Mouse (Mus musculus): ENCODE data around the gene 5830473C10Rik. TPM values are rescaled to one million over a fixed set of nuclear protein-coding genes. Genes with fewer than 3 reads are reported as not detected.
A peak's percentile ranks its signal among the peaks of the same experiment; 100 is the strongest.

Gene 5830473C10Rik
- polyA plus RNA-seq, 1 experiment from 2014 or later, result 0.10 TPM

DNA sequence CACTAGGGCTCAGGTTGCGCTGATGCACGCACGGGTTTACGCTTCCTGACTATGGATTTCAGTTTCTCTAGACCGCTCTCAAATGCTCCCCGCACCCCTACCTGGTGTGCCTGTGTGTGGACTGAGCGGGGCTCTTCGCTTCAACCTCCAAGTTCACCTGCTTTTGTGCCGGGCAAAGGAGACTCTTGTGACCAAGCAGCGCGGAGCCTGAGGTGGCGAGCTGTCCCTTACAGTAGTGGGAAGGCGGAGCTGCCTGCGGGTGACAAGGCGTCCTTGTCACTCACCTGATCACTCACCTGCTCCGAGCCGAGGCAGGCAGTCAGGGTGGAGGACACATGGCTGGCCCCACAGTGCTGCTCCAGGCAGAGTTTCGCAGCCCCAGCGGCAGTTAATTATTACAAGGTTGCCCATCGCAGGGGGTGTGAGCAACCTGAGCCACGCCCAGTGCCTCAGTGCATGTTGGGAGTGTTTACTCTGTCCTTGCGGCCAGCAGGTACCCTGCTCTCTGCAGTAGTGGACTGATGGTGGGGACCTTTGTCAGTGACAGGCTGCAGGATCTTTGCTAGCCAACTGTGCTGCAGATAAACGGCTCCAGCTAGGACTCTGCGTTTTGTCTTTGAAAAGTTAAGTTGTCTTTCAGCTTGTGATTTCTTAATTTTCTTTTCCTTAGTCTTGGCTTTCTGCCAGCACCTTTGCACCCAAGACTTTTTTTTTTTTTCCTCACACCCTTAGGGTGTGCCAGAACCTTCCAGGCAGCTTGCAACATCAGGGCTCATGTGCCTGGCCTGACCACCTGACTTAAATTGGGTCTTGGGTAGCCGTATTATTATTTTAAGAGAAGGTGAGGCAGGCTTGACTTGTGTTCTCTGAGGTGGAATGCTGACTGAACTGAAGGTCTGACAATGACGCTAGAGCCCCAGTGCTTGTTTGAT, 79.6 kb downstream of the 5830473C10Rik start, which contains the start of gene Rassf6:
Gene Rassf6, minus strand, starts transcription at position 372 of the 932 bp plus-strand sequence.
- H3K4me3 ChIP-seq, result peak within 1 kb of the TSS; percentile 53
- H3K36me3 ChIP-seq, result no peaks in the 10 kb centered on the region
- H3K27ac ChIP-seq, result no peak within 1 kb of the TSS
- no peak for DNase-seq (ENCODE audit: low spot score)
- H3K4me1 ChIP-seq (replicated peaks), result peaks cover 7% of the 10 kb centered on the region
- 0 out of 2 replicates have a peak, but pooled peaks cover 8% of the 10 kb centered on the region for H3K27me3 ChIP-seq (ENCODE audit: insufficient read depth, poor library complexity, severe bottlenecking)
- H3K9me3 ChIP-seq, result no peaks in the 10 kb centered on the region
- WGBS, result 12% methylated on average over 26 of the region's 26 CpGs

DNA sequence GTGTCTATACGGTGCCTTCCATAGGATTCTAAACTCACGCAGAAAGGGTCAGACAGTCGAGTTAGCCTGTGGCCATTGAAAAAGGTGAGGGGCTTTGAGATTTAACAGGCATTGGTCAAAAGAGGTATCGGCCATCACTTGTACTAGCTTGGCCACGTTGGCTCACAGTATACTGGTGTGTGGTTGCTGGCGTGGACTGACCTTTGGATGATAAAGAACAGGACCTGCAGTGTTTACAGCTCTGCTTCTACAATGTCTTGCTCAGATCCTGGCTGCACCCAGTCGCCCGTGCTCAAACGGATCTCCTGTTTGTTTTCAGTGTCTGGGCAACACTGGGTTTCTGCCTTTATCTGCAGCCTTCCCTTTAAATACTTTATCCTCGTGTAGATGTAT, 80.3 kb downstream of the 5830473C10Rik start:
- Histone ChIP-seq H3K36me3 (no peaks in the 10 kb centered on the region), H3K4me1 (replicated peaks) (peaks cover 7% of the 10 kb centered on the region), H3K27me3 (ENCODE audit: insufficient read depth, poor library complexity, severe bottlenecking) (0 out of 2 replicates have a peak, but pooled peaks cover 8% of the 10 kb centered on the region), H3K9me3 (no peaks in the 10 kb centered on the region), H3K27ac (no peak overlapping the region), H3K4me3 (no peak overlapping the region)
- 81% methylated on average over 10 of the region's 10 CpGs for WGBS
- DNase-seq (ENCODE audit: low spot score), result no peak

DNA sequence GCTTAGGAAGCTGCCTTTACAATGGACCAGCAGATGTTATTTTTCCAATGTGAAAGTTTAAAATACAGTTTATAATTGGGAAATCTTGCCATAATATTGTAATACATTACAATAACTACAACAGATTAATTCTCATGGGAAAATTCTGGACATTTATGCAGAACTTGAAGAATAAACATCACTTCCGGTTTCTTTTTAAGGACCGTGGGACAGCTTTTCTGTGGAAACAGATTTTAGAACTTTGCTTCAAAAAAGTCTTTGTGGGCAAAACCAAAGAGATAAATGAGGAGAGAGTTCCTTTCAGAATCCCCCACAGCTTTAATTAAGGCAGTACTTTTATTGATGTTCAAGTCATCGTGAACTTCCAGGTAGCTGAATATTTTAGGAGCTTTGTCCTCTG, 84.7 kb downstream of the 5830473C10Rik start:
- DNase-seq (ENCODE audit: low spot score), result no peak
- H3K27ac ChIP-seq, result no peak overlapping the region

DNA sequence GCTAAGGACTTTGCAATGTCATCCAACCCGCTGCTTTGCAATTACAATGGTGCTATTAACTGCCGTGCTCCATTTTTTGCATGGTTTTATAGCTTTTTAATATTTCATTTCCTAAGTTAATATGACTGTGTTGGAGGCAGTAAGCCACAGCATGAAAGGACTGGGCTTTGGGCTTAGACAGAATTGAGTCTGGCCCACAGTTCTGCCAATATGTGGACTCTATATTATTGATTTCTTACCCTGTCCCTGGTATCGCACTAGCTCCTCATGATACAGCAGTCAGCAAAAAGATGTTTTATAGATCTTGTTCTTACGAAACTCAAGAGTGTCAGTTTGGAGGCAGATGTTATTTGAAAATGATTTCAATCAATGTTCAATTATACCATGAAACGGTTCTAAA, 85.5 kb downstream of the 5830473C10Rik start:
- WGBS, result 91% methylated on average over 5 of the region's 5 CpGs
- Histone ChIP-seq H3K4me1 (replicated peaks) (no peaks in the 10 kb centered on the region; the same call in 1 of the 2 replicates), H3K27me3 (ENCODE audit: insufficient read depth, poor library complexity, severe bottlenecking) (no peaks in the 10 kb centered on the region), H3K36me3 (no peaks in the 10 kb centered on the region), H3K4me3 (no peak overlapping the region), H3K9me3 (no peaks in the 10 kb centered on the region), H3K27ac (no peak overlapping the region)
- no peak for DNase-seq (ENCODE audit: low spot score)

More for the DNA sequence above, 84.7 kb downstream of the 5830473C10Rik start:
- Histone ChIP-seq H3K36me3 (no peaks in the 10 kb centered on the region), H3K27me3 (ENCODE audit: insufficient read depth, poor library complexity, severe bottlenecking) (0 out of 2 replicates have a peak, but pooled peaks cover under 1% of the 10 kb centered on the region), H3K9me3 (no peaks in the 10 kb centered on the region), H3K4me1 (replicated peaks) (peaks cover under 1% of the 10 kb centered on the region), H3K4me3 (no peak overlapping the region)
- WGBS, result 85% methylated on average over 3 of the region's 3 CpGs

Other genes starting within 250 kb of the 5830473C10Rik start
- 19.9 and 22.4 TPM in 2 replicates for gene Ankrd17, start 194.5 kb upstream of the 5830473C10Rik start, polyA plus RNA-seq (2016; fragmentation: Nextera tagmentation; extraction: Ambion mirVana)
- 6.5 and 6.6 TPM in 2 replicates for gene Gm9958, start 193.9 kb upstream of the 5830473C10Rik start, polyA plus RNA-seq (2016; fragmentation: Nextera tagmentation; extraction: Ambion mirVana)
- gene Alb, start 100.2 kb upstream of the 5830473C10Rik start, polyA plus RNA-seq (2016; fragmentation: Nextera tagmentation; extraction: Ambion mirVana), result not detected in 2 replicates
- 0.24 and 0.61 TPM in 2 replicates for gene Afp, start 70.4 kb upstream of the 5830473C10Rik start, polyA plus RNA-seq (2016; fragmentation: Nextera tagmentation; extraction: Ambion mirVana)
- gene Afm, start 42.2 kb upstream of the 5830473C10Rik start, polyA plus RNA-seq (2016; fragmentation: Nextera tagmentation; extraction: Ambion mirVana), result not detected in 2 replicates
- gene Rassf6, start 79.5 kb downstream of the 5830473C10Rik start, polyA plus RNA-seq (2016; fragmentation: Nextera tagmentation; extraction: Ambion mirVana), result 0.22 and 0.50 TPM in 2 replicates
- 0.10 TPM in 1 of 2 replicates, not detected in the other for gene Cxcl5, start 198.3 kb downstream of the 5830473C10Rik start, polyA plus RNA-seq (2016; fragmentation: Nextera tagmentation; extraction: Ambion mirVana)
- 7.3 and 10.1 TPM in 2 replicates for gene Ppbp, start 207.4 kb downstream of the 5830473C10Rik start, polyA plus RNA-seq (2016; fragmentation: Nextera tagmentation; extraction: Ambion mirVana)
- 55.7 and 72.1 TPM in 2 replicates for gene Pf4, start 211.3 kb downstream of the 5830473C10Rik start, polyA plus RNA-seq (2016; fragmentation: Nextera tagmentation; extraction: Ambion mirVana)
- not detected in 2 replicates for gene Cxcl3, start 225.0 kb downstream of the 5830473C10Rik start, polyA plus RNA-seq (2016; fragmentation: Nextera tagmentation; extraction: Ambion mirVana)
- gene Cxcl15, start 233.4 kb downstream of the 5830473C10Rik start, polyA plus RNA-seq (2016; fragmentation: Nextera tagmentation; extraction: Ambion mirVana), result not detected in 2 replicates

All from hindbrain, embryonic 10.5 days (tissue).